Mouse (Mus musculus) liver, adult 2 months (tissue): ENCODE data around the gene Fam117b.

Source experiments
- CTCF ChIP-seq: fragments of 200-500 bp; IDR thresholded peaks from 2 replicates; pipeline ENCODE4 v1.5.1; 2011; ENCODE audit warnings: low read depth, low read length, control low read depth
- POLR2A ChIP-seq: fragments of 200-500 bp; IDR thresholded peaks from 2 replicates; pipeline ENCODE4 v1.6.1; 2011; ENCODE audit warnings: low read length, control low read depth; ENCODE audit not compliant: insufficient read depth; ENCODE audit errors: extremely low read depth

DNA sequence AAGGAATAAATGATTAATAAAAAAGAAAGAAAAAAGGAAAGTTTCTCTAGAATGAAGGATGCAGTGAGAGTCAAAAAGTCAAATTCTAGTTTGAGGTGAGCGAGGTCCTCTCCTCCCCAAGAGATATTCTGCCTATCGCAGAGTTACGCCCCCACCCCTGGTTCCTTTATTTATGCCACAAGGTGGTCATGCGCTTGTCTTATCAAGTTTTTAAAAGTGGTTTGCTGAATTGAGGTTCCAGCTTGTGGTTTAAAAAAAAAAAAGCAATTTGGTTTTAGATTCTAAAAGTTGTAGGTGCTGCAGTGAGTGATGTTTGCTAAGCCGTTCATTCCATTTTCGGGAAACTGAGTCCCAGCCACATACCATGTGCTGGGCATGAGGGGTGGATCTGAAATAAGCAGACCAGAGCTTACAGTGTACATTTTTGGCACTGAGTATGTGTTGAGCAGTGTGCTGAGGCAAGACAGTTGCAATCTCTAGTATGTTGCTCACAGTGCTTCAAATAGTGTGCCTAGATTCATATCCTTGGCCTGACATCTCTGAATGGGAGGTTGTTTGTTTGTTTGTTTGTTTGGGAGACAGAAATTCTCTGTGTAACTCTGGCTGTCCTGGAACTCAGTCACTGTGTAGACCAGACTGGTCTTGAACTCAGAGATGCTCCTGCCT is 8.0 kb upstream of the Fam117b start:
- TF ChIP-seq CTCF (no peak), POLR2A (no peak)
